Mouse (Mus musculus): ENCODE results near the gene Prkce. TPM values are rescaled to one million over a fixed set of nuclear protein-coding genes. Genes with fewer than 3 reads are reported as not detected.

Prkce gene
- polyA plus RNA-seq, 1 experiment from 2014 or later = 4.4 TPM

- Histone ChIP-seq H3K4me1 (ENCODE audit: control insufficient read depth, insufficient read depth, low read length) (0 out of 2 replicates have a peak, but pooled peaks cover 2% of the 10 kb centered on the region), H3K27ac (ENCODE audit: low read length) (no peak overlapping the region; the same call in 1 of the 2 replicates), H3K4me2 (ENCODE audit: low read depth, low read length) (no peak overlapping the region), H3K9me3 (replicated peaks; ENCODE audit: control insufficient read depth, low read length) (peaks cover 4% of the 10 kb centered on the region; the same call in 1 of the 2 replicates), H3K9ac (ENCODE audit: low read length) (no peak overlapping the region), H3K36me3 (ENCODE audit: control insufficient read depth, insufficient read depth, low read length) (no peaks in the 10 kb centered on the region), H3K4me3 (replicated peaks; ENCODE audit: low read length) (no peak overlapping the region), H3K27me3 (ENCODE audit: control insufficient read depth, insufficient read depth, low read length) (no peaks in the 10 kb centered on the region)
- 81% methylated on average over 8 of the region's 8 CpGs for WGBS
- peak; percentile 18; the same call in 1 of the 2 replicates for ATAC-seq (ENCODE audit: insufficient read depth, low FRiP score)
Measured at GRCm38 (mm10) chr17:86254285-86254684, 86.7 kb downstream of the Prkce start.

- H3K27ac ChIP-seq (ENCODE audit: low read length) = no peak overlapping the region
- no peaks in the 10 kb centered on the region for H3K36me3 ChIP-seq (ENCODE audit: control insufficient read depth, insufficient read depth, low read length)
- H3K27me3 ChIP-seq (ENCODE audit: control insufficient read depth, insufficient read depth, low read length) = no peaks in the 10 kb centered on the region
- peaks cover 4% of the 10 kb centered on the region; the same call in 1 of the 2 replicates for H3K9me3 ChIP-seq (replicated peaks; ENCODE audit: control insufficient read depth, low read length)
- H3K9ac ChIP-seq (ENCODE audit: low read length) = no peak overlapping the region
- H3K4me2 ChIP-seq (ENCODE audit: low read depth, low read length) = no peak overlapping the region
- 95% methylated on average over 6 of the region's 6 CpGs for WGBS
- H3K4me3 ChIP-seq (replicated peaks; ENCODE audit: low read length) = no peak overlapping the region
- 0 out of 2 replicates have a peak, but pooled peaks cover 2% of the 10 kb centered on the region for H3K4me1 ChIP-seq (ENCODE audit: control insufficient read depth, insufficient read depth, low read length)
- no peak for ATAC-seq (ENCODE audit: insufficient read depth, low FRiP score)
Measured at GRCm38 (mm10) chr17:86254978-86255377, 87.4 kb downstream of the Prkce start.

DNA sequence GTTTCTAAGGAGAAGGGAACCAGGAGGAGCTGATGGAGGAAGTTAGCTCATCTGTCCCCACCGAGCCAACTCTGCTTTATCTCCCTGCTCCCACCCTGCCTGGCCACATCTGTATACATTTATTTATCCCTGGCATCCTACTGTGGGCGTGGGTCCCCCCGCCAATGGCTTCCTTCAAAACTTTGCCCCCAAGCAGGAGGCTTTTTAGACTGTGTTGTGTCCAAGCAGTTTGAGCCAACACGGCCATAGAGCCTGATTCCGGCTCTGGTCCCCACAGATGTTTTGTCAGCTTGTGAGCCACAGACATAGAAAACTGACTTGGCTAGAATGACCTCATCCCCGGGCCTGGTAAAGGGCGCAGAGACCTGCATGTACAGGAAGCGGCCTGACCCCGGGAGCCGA lies 89.1 kb downstream of the Prkce start:
- H3K4me1 ChIP-seq (ENCODE audit: control insufficient read depth, insufficient read depth, low read length) = 0 out of 2 replicates have a peak, but pooled peaks cover 9% of the 10 kb centered on the region
- H3K27me3 ChIP-seq (ENCODE audit: control insufficient read depth, insufficient read depth, low read length) = no peaks in the 10 kb centered on the region
- H3K9ac ChIP-seq (ENCODE audit: low read length) = no peak overlapping the region
- 64% methylated on average over 10 of the region's 10 CpGs for WGBS
- no peak overlapping the region for H3K27ac ChIP-seq (ENCODE audit: low read length)
- no peak for ATAC-seq (ENCODE audit: insufficient read depth, low FRiP score)
- H3K9me3 ChIP-seq (replicated peaks; ENCODE audit: control insufficient read depth, low read length) = peaks cover 4% of the 10 kb centered on the region; the same call in 1 of the 2 replicates
- no peak overlapping the region for H3K4me3 ChIP-seq (replicated peaks; ENCODE audit: low read length)
- H3K4me2 ChIP-seq (ENCODE audit: low read depth, low read length) = no peak overlapping the region
- no peaks in the 10 kb centered on the region for H3K36me3 ChIP-seq (ENCODE audit: control insufficient read depth, insufficient read depth, low read length)

DNA sequence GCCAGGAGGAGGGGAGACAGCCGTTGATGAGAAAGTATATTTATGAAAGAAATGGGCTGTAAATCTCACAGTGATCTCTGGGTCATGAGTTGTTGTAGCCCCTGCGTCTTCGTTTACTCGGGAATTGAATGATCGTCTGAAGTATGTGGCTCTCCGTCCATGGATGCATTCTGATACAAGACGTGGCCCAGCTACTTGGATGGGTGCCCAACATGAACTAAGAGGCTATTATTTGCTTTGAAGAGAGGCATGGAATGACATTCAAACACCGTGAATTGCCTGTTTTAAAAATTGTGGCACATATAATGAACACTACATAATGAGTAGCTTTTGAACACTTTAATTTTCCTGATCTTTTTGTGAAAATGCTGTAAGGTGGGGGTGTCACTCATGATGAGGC lies 93.5 kb downstream of the Prkce start:
- no peak for ATAC-seq (ENCODE audit: insufficient read depth, low FRiP score)

GRCm38 (mm10) chr17:86263985-86264649 lies 96.5 kb downstream of the Prkce start:
- no peaks in the 10 kb centered on the region for H3K9me3 ChIP-seq (replicated peaks; ENCODE audit: control insufficient read depth, low read length)
- no peak overlapping the region for H3K27ac ChIP-seq (ENCODE audit: low read length)
- 84% methylated on average over 11 of the region's 11 CpGs for WGBS
- no peak overlapping the region for H3K4me2 ChIP-seq (ENCODE audit: low read depth, low read length)
- no peak for ATAC-seq (ENCODE audit: insufficient read depth, low FRiP score)
- no peaks in the 10 kb centered on the region for H3K36me3 ChIP-seq (ENCODE audit: control insufficient read depth, insufficient read depth, low read length)
- no peaks in the 10 kb centered on the region for H3K27me3 ChIP-seq (ENCODE audit: control insufficient read depth, insufficient read depth, low read length)
- no peak overlapping the region for H3K9ac ChIP-seq (ENCODE audit: low read length)
- 0 out of 2 replicates have a peak, but pooled peaks cover 9% of the 10 kb centered on the region for H3K4me1 ChIP-seq (ENCODE audit: control insufficient read depth, insufficient read depth, low read length)
- H3K4me3 ChIP-seq (replicated peaks; ENCODE audit: low read length) = no peak overlapping the region

More for the DNA sequence above, 93.5 kb downstream of the Prkce start:
- H3K4me1 ChIP-seq (ENCODE audit: control insufficient read depth, insufficient read depth, low read length) = 0 out of 2 replicates have a peak, but pooled peaks cover 9% of the 10 kb centered on the region
- no peaks in the 10 kb centered on the region for H3K36me3 ChIP-seq (ENCODE audit: control insufficient read depth, insufficient read depth, low read length)
- H3K4me3 ChIP-seq (replicated peaks; ENCODE audit: low read length) = no peak overlapping the region
- H3K27ac ChIP-seq (ENCODE audit: low read length) = no peak overlapping the region
- no peaks in the 10 kb centered on the region for H3K27me3 ChIP-seq (ENCODE audit: control insufficient read depth, insufficient read depth, low read length)
- no peak overlapping the region for H3K4me2 ChIP-seq (ENCODE audit: low read depth, low read length)
- no peaks in the 10 kb centered on the region for H3K9me3 ChIP-seq (replicated peaks; ENCODE audit: control insufficient read depth, low read length)
- no peak overlapping the region for H3K9ac ChIP-seq (ENCODE audit: low read length)
- 40% methylated on average over 8 of the region's 8 CpGs for WGBS

DNA sequence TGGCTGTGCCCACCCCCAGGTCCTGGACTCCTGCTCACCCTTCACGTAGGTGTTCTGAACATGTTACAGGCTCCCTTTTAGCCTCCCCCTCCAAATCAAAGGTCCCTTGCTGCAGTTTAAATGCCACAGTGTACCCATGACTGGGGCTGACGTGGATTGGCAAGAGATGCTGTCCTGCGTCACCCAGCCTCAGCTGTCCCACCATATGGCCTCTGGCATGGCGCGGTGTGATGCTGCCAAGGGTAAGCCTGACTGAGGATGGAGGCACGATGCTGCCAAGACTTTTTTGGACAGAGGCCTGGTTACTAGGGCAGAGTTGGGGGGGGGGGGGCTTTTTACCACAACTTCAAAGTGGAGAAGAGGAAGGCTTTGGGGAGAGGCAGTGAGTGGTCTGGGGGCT lies 98.5 kb downstream of the Prkce start:
- no peak overlapping the region for H3K27ac ChIP-seq (ENCODE audit: low read length)
- ATAC-seq (ENCODE audit: insufficient read depth, low FRiP score) = no peak
- no peak overlapping the region for H3K9ac ChIP-seq (ENCODE audit: low read length)
- no peak overlapping the region for H3K4me2 ChIP-seq (ENCODE audit: low read depth, low read length)
- no peaks in the 10 kb centered on the region for H3K9me3 ChIP-seq (replicated peaks; ENCODE audit: control insufficient read depth, low read length)
- peaks cover 7% of the 10 kb centered on the region; the same call in 1 of the 2 replicates for H3K4me1 ChIP-seq (ENCODE audit: control insufficient read depth, insufficient read depth, low read length)
- WGBS = 80% methylated on average over 6 of the region's 6 CpGs
- H3K27me3 ChIP-seq (ENCODE audit: control insufficient read depth, insufficient read depth, low read length) = no peaks in the 10 kb centered on the region
- no peaks in the 10 kb centered on the region for H3K36me3 ChIP-seq (ENCODE audit: control insufficient read depth, insufficient read depth, low read length)
- H3K4me3 ChIP-seq (replicated peaks; ENCODE audit: low read length) = no peak overlapping the region

- H3K4me1 ChIP-seq (ENCODE audit: control insufficient read depth, insufficient read depth, low read length) = peaks cover 7% of the 10 kb centered on the region; the same call in 1 of the 2 replicates
- no peak overlapping the region for H3K27ac ChIP-seq (ENCODE audit: low read length)
- ATAC-seq (ENCODE audit: insufficient read depth, low FRiP score) = no peak
- no peaks in the 10 kb centered on the region for H3K27me3 ChIP-seq (ENCODE audit: control insufficient read depth, insufficient read depth, low read length)
- no peak overlapping the region for H3K4me3 ChIP-seq (replicated peaks; ENCODE audit: low read length)
- 61% methylated on average over 6 of the region's 6 CpGs for WGBS
- H3K9ac ChIP-seq (ENCODE audit: low read length) = no peak overlapping the region
- H3K36me3 ChIP-seq (ENCODE audit: control insufficient read depth, insufficient read depth, low read length) = no peaks in the 10 kb centered on the region
- no peak overlapping the region for H3K4me2 ChIP-seq (ENCODE audit: low read depth, low read length)
- H3K9me3 ChIP-seq (replicated peaks; ENCODE audit: control insufficient read depth, low read length) = no peaks in the 10 kb centered on the region
Measured at GRCm38 (mm10) chr17:86267126-86267760, 99.7 kb downstream of the Prkce start.

- H3K4me3 ChIP-seq (replicated peaks; ENCODE audit: low read length) = no peak overlapping the region
- no peaks in the 10 kb centered on the region for H3K27me3 ChIP-seq (ENCODE audit: control insufficient read depth, insufficient read depth, low read length)
- no peaks in the 10 kb centered on the region for H3K36me3 ChIP-seq (ENCODE audit: control insufficient read depth, insufficient read depth, low read length)
- H3K4me2 ChIP-seq (ENCODE audit: low read depth, low read length) = no peak overlapping the region
- H3K27ac ChIP-seq (ENCODE audit: low read length) = no peak overlapping the region
- WGBS = 87% methylated on average over 8 of the region's 8 CpGs
- H3K4me1 ChIP-seq (ENCODE audit: control insufficient read depth, insufficient read depth, low read length) = peaks cover 15% of the 10 kb centered on the region; the same call in 1 of the 2 replicates
- H3K9ac ChIP-seq (ENCODE audit: low read length) = no peak overlapping the region
- no peaks in the 10 kb centered on the region for H3K9me3 ChIP-seq (replicated peaks; ENCODE audit: control insufficient read depth, low read length)
- no peak for ATAC-seq (ENCODE audit: insufficient read depth, low FRiP score)
Measured at GRCm38 (mm10) chr17:86269639-86270038, 102.1 kb downstream of the Prkce start.

DNA sequence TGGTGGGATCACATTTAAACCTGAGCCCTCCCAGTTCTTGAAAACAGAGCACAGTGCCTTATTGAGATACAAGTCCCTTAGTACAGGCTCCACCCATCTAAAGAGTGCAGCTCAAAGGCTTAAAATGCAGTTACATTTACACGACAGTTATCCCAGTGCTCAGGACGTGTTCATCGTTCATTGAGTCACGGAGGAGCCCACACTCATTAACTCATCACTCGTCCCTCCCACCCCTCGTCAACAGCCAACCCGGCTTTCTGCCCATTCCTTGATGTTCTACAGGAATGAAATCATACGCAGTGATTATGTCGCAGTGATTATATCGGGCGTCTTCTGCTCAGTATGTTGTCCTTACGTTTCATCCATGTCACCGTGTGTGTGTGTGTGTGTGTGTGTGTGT lies 102.9 kb downstream of the Prkce start:
- no peaks in the 10 kb centered on the region for H3K9me3 ChIP-seq (replicated peaks; ENCODE audit: control insufficient read depth, low read length)
- H3K27ac ChIP-seq (ENCODE audit: low read length) = no peak overlapping the region
- H3K4me3 ChIP-seq (replicated peaks; ENCODE audit: low read length) = no peak overlapping the region
- H3K4me1 ChIP-seq (ENCODE audit: control insufficient read depth, insufficient read depth, low read length) = peaks cover 15% of the 10 kb centered on the region; the same call in 1 of the 2 replicates
- WGBS = 89% methylated on average over 13 of the region's 13 CpGs
- no peak overlapping the region for H3K9ac ChIP-seq (ENCODE audit: low read length)
- H3K27me3 ChIP-seq (ENCODE audit: control insufficient read depth, insufficient read depth, low read length) = no peaks in the 10 kb centered on the region
- H3K4me2 ChIP-seq (ENCODE audit: low read depth, low read length) = no peak overlapping the region
- no peak for ATAC-seq (ENCODE audit: insufficient read depth, low FRiP score)
- no peaks in the 10 kb centered on the region for H3K36me3 ChIP-seq (ENCODE audit: control insufficient read depth, insufficient read depth, low read length)

Measured in stomach, embryonic 16.5 days (tissue).